ENCODE assay signal across 30 mouse cellular contexts in the genomic region with DNA sequence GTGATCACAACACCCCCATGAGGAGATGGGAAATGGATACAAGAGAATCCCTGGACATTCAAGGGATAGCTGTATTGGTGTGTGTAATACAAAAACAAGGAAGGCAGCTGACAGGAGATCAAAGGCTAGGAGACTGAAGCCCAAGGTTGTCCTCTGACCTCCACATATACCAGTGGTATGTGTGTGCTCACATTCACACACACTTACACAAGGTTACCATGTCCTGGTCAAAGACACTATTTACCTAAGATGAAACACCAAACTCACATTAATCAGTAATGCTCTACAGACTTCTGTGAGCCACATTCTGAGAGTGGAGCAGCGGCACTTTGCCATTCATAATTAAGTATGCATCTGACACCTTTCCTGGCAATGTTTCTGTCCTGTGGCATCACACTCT. TPM values are rescaled to one million over a fixed set of nuclear protein-coding genes. Genes with fewer than 3 reads are reported as not detected.
DNase-seq lines count a peak whose midpoint lies in the region; ATAC-seq and TF ChIP-seq lines count a peak whose summit lies in the region.
"Had no signal": no experiment of that assay in that cellular context is flagged by ENCODE, and none has a peak within 500 bp of the region (broad histone marks: within the 10 kb centered on the region; RNA-seq: fewer than 3 reads in every experiment).

No protein-coding gene starts in this region.

- TF ChIP-seq POLR2A in cortical plate, adult 2 months (IDR thresholded peaks at IDR 0.05; ENCODE audit: extremely low read depth, insufficient read depth, low read length) = no peak

- no peak for DNase-seq in kidney, adult 11 months
- DNase-seq in left cerebral cortex, adult 2 months (ENCODE audit: extremely low spot score in 1 of 2, low spot score in 2 of 2) = no peak
- no peak for DNase-seq in left cerebral cortex, postnatal 4 days
- no peak for DNase-seq in liver
- DNase-seq in gastrocnemius, postnatal 4 days (ENCODE audit: low spot score in 2 of 2) = no peak
- DNase-seq: adrenal gland, adult 8-10 months; adrenal gland, postnatal 14 days; adrenal gland, postnatal 36 days; B cell, adult 2 months; cerebellum, adult 18-20 months; cerebellum, adult 8-10 months; cerebellum, adult 9-11 months; cerebellum, postnatal 14 days; cerebellum, postnatal 36 days had no signal

- no peak overlapping the region for H3K4me2 ChIP-seq in kidney, embryonic 15.5 days
- H3K4me2 ChIP-seq in liver, embryonic 16.5 days (ENCODE audit: low read depth, low read length) = no peak overlapping the region
- H3K4me2 ChIP-seq: embryonic facial prominence, embryonic 12.5 days; forebrain, embryonic 13.5 days; forebrain, embryonic 15.5 days had no signal

- H3K27me3 ChIP-seq in kidney, embryonic 15.5 days = peaks cover 1% of the 10 kb centered on the region; the same call in 1 of the 2 replicates
- H3K27me3 ChIP-seq in liver, embryonic 16.5 days (ENCODE audit: control insufficient read depth, insufficient read depth, low read depth, low read length) = peaks cover 6% of the 10 kb centered on the region
- H3K27me3 ChIP-seq: CH12.LX; forebrain, embryonic 15.5 days had no signal

- TF ChIP-seq CTCF in left cerebral cortex, adult 2 months (IDR thresholded peaks at IDR 0.05) = no peak
- TF ChIP-seq CTCF in cortical plate, adult 2 months (IDR thresholded peaks at IDR 0.05; ENCODE audit: extremely low read depth, insufficient read depth, low read length) = no peak

- H3K9ac ChIP-seq in kidney, embryonic 15.5 days = no peak overlapping the region
- no peak overlapping the region for H3K9ac ChIP-seq in liver, embryonic 16.5 days (ENCODE audit: low read depth, low read length)
- H3K9ac ChIP-seq: embryonic facial prominence, embryonic 12.5 days; forebrain, embryonic 13.5 days; forebrain, embryonic 15.5 days had no signal

- no peak overlapping the region for H3K4me3 ChIP-seq in kidney, embryonic 15.5 days (replicated peaks)
- no peak overlapping the region for H3K4me3 ChIP-seq in left cerebral cortex, adult 2 months
- H3K4me3 ChIP-seq in liver, embryonic 16.5 days (ENCODE audit: low read depth, low read length) = no peak overlapping the region
- no peak overlapping the region for H3K4me3 ChIP-seq in cortical plate, adult 2 months (ENCODE audit: insufficient read depth, low read length)
- H3K4me3 ChIP-seq: embryonic facial prominence, embryonic 10.5 days; embryonic facial prominence, embryonic 12.5 days; forebrain, embryonic 13.5 days; forebrain, embryonic 15.5 days had no signal

- no peaks in the 10 kb centered on the region for H3K4me1 ChIP-seq in kidney, embryonic 15.5 days
- H3K4me1 ChIP-seq in liver, embryonic 16.5 days (ENCODE audit: control insufficient read depth, low read depth, low read length) = no peaks in the 10 kb centered on the region
- H3K4me1 ChIP-seq in cortical plate, adult 2 months (ENCODE audit: control insufficient read depth, insufficient read depth, low read length) = peaks cover 16% of the 10 kb centered on the region
- H3K4me1 ChIP-seq: forebrain, embryonic 13.5 days; forebrain, embryonic 15.5 days had no signal

- 60% methylated on average over 1 of the region's 1 CpGs for WGBS in kidney, embryonic 15.5 days
- WGBS in liver, embryonic 16.5 days (ENCODE audit: insufficient replicate concordance) = 72% methylated on average over 1 of the region's 1 CpGs

- no peaks in the 10 kb centered on the region for H3K9me3 ChIP-seq in kidney, embryonic 15.5 days (replicated peaks)
- no peaks in the 10 kb centered on the region for H3K9me3 ChIP-seq in liver, embryonic 16.5 days (replicated peaks; ENCODE audit: control insufficient read depth, low read length)
- H3K9me3 ChIP-seq: embryonic facial prominence, embryonic 10.5 days; embryonic facial prominence, embryonic 12.5 days; forebrain, embryonic 13.5 days; forebrain, embryonic 15.5 days; G1E had no signal

- intact Hi-C loops in left cerebral cortex, adult 2 months (cut with DNase I) = no loop called here
- intact Hi-C loops in left cerebral cortex, postnatal 4 days (cut with DNase I) = no loop called here

- no peaks in the 10 kb centered on the region for H3K36me3 ChIP-seq in kidney, embryonic 15.5 days
- H3K36me3 ChIP-seq in liver, embryonic 16.5 days (ENCODE audit: control insufficient read depth, insufficient read depth) = no peaks in the 10 kb centered on the region
- H3K36me3 ChIP-seq: embryonic facial prominence, embryonic 10.5 days; embryonic facial prominence, embryonic 12.5 days; forebrain, embryonic 15.5 days; G1E had no signal

- ATAC-seq in kidney, embryonic 15.5 days (replicated peaks; ENCODE audit: low FRiP score) = no peak
- peak; percentile 53; the same call in 1 of the 2 replicates for ATAC-seq in liver, embryonic 16.5 days (ENCODE audit: low read depth)
- ATAC-seq: activated CD4-positive, CD25-positive, alpha-beta regulatory T cell, adult 4 months; CD4-positive, CD25-positive, alpha-beta regulatory T cell, adult 4 months; forebrain, embryonic 13.5 days; forebrain, embryonic 15.5 days; Patski had no signal

- H3K27ac ChIP-seq in kidney, embryonic 15.5 days = 0 out of 2 replicates have a peak overlapping the region, but pooled peaks have one; percentile 5
- H3K27ac ChIP-seq in left cerebral cortex, adult 2 months = peak overlapping the region; percentile 62
- H3K27ac ChIP-seq in liver, embryonic 16.5 days (ENCODE audit: low read length) = no peak overlapping the region
- peak overlapping the region; percentile 53 for H3K27ac ChIP-seq in cortical plate, adult 2 months (ENCODE audit: insufficient read depth, low read length)
- H3K27ac ChIP-seq: embryonic facial prominence, embryonic 10.5 days; embryonic facial prominence, embryonic 12.5 days; forebrain, embryonic 13.5 days; forebrain, embryonic 15.5 days had no signal

RNA-seq across cellular contexts. Expression of gene Ephx4, which starts 7.8 kb away (rescaled TPM):
- polyA plus RNA-seq in kidney, embryonic 15.5 days (2015; fragmentation: Nextera tagmentation; extraction: Ambion mirVana) = 1.3 and 1.7 TPM in 2 replicates
- total RNA-seq in left cerebral cortex, adult 2 months (2021) = 10 to 100 TPM; 81.8 to 92.1 TPM
- 10 to 100 TPM; 15.4 to 15.7 TPM for total RNA-seq in left cerebral cortex, postnatal 4 days (2021)
- not detected in 2 replicates for polyA plus RNA-seq in liver, embryonic 16.5 days (2015; fragmentation: Nextera tagmentation; extraction: Ambion mirVana)
- 113 and 123 TPM in 2 replicates for polyA plus RNA-seq in cortical plate, adult 2 months (2012; rRNA removed)
- total RNA-seq in gastrocnemius, postnatal 4 days (2021) = 1 to 10 TPM; 3.5 to 4.2 TPM
- total RNA-seq: common myeloid progenitor, adult 5-6 weeks; G1E had no signal
- polyA plus RNA-seq: G1E had no signal

RNA-seq across cellular contexts. Expression of gene Lpcat2b, which starts 21.0 kb away (rescaled TPM):
- polyA plus RNA-seq in kidney, embryonic 15.5 days (2015; fragmentation: Nextera tagmentation; extraction: Ambion mirVana) = not detected in 2 replicates
- under 1 TPM in 1 of 2 experiments, not detected in 1; 0.33 TPM for total RNA-seq in left cerebral cortex, adult 2 months (2021)
- not detected for total RNA-seq in left cerebral cortex, postnatal 4 days (2021)
- polyA plus RNA-seq in liver, embryonic 16.5 days (2015; fragmentation: Nextera tagmentation; extraction: Ambion mirVana) = not detected in 2 replicates
- 0.06 and 0.10 TPM in 2 replicates for polyA plus RNA-seq in cortical plate, adult 2 months (2012; rRNA removed)
- total RNA-seq in gastrocnemius, postnatal 4 days (2021) = not detected
- total RNA-seq: adrenal gland, adult 18-20 months; adrenal gland, adult 8-10 months; adrenal gland, postnatal 14 days; adrenal gland, postnatal 36 days; CH12.LX; common myeloid progenitor, adult 5-6 weeks had no signal
- polyA plus RNA-seq: activated CD4-positive, CD25-positive, alpha-beta regulatory T cell, adult 4 months; CD4-positive, CD25-positive, alpha-beta regulatory T cell, adult 4 months; embryonic facial prominence, embryonic 10.5 days; embryonic facial prominence, embryonic 12.5 days; embryonic facial prominence, embryonic 14.5 days; forebrain, embryonic 11.5 days; forebrain, embryonic 13.5 days; forebrain, embryonic 15.5 days; G1E; Patski had no signal

RNA-seq across cellular contexts. Expression of gene Btbd8, which starts 27.5 kb away (rescaled TPM):
- 4.1 and 4.8 TPM in 2 replicates for polyA plus RNA-seq in kidney, embryonic 15.5 days (2015; fragmentation: Nextera tagmentation; extraction: Ambion mirVana)
- total RNA-seq in left cerebral cortex, adult 2 months (2021) = 100 to 1,000 TPM; 161 to 177 TPM
- total RNA-seq in left cerebral cortex, postnatal 4 days (2021) = 10 to 100 TPM; 61.9 to 64.8 TPM
- 0.99 and 1.1 TPM in 2 replicates for polyA plus RNA-seq in liver, embryonic 16.5 days (2015; fragmentation: Nextera tagmentation; extraction: Ambion mirVana)
- polyA plus RNA-seq in cortical plate, adult 2 months (2012; rRNA removed) = 96.9 and 98.0 TPM in 2 replicates
- 10 to 100 TPM; 14.1 to 15.6 TPM for total RNA-seq in gastrocnemius, postnatal 4 days (2021)

Comparison
In these comparisons a context has a peak if more than half of its experiments do, and no peak if none do; other contexts are left out.
1. RNA of gene Ephx4, which starts 7.8 kb away (total RNA-seq): 81.8 to 92.1 TPM in left cerebral cortex, adult 2 months; 15.4 to 15.7 TPM in left cerebral cortex, postnatal 4 days and 3.5 to 4.2 TPM in gastrocnemius, postnatal 4 days; every median in the first group is over 4 times any median in the second.